ENCODE assay signal across 10 mouse cellular contexts in the genomic region with DNA sequence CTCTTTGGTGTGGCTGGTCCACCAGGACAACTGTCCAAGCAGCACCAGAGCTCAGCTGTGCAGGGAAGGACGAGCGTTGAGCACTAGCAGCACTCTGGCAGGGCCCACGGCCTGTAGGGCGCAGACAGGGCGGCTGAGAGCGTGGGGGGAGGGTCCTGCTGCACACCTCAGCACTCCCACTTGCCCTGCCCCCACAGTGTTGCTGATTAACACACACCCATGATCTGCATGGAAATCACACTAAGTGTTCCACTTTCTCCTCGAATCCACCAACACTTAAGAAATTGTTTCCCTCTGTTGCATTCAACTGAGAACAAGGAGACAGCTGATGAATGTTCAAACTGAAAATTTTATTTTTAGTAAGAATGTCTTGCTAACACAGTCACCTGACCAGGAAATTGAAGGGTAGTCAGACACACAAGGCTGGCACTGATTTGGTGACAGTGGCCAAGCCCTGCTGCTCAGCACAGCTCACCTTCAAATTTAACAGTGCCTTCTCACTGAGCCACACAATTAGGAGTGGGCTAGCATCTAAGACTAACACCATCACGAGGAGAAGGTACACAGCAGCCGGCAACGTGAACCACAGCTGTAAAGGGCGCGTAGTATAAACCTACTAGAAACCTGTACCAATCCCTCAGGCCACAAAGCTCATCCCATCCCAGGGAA. TPM values are rescaled to one million over a fixed set of nuclear protein-coding genes. Genes with fewer than 3 reads are reported as not detected.
A peak's percentile ranks its signal among the peaks of the same experiment; 100 is the strongest.
DNase-seq lines count a peak whose midpoint lies in the region; ATAC-seq lines count a peak whose summit lies in the region.
"Had no signal": no experiment of that assay in that cellular context is flagged by ENCODE, and none has a peak within 500 bp of the region (broad histone marks: within the 10 kb centered on the region; RNA-seq: fewer than 3 reads in every experiment).

No protein-coding gene starts in this region.

- peaks cover 82% of the 10 kb centered on the region for H3K36me3 ChIP-seq in midbrain, embryonic 13.5 days
- peaks cover 81% of the 10 kb centered on the region for H3K36me3 ChIP-seq in midbrain, embryonic 14.5 days (ENCODE audit: control insufficient read depth, insufficient read depth, low read length)
- H3K36me3 ChIP-seq in heart, embryonic 13.5 days: peaks cover 84% of the 10 kb centered on the region
- H3K36me3 ChIP-seq in midbrain, embryonic 16.5 days (ENCODE audit: control insufficient read depth, insufficient read depth, low read length): peaks cover 25% of the 10 kb centered on the region

- 89% methylated on average over 12 of the region's 12 CpGs for WGBS in midbrain, embryonic 13.5 days
- whole genome bisulfite sequencing in midbrain, embryonic 14.5 days: 85% methylated on average over 12 of the region's 12 CpGs
- 53% methylated on average over 12 of the region's 12 CpGs for WGBS in heart, embryonic 13.5 days
- 87% methylated on average over 12 of the region's 12 CpGs for WGBS in midbrain, embryonic 16.5 days

- no peak overlapping the region for H3K27ac ChIP-seq in midbrain, embryonic 13.5 days
- no peak overlapping the region for H3K27ac ChIP-seq in midbrain, embryonic 14.5 days (replicated peaks; ENCODE audit: low read depth, low read length)
- H3K27ac ChIP-seq in heart, embryonic 13.5 days (replicated peaks): peak overlapping the region; percentile 90
- no peak overlapping the region for H3K27ac ChIP-seq in midbrain, embryonic 16.5 days (ENCODE audit: low read length)
- H3K27ac ChIP-seq: embryonic facial prominence, embryonic 15.5 days had no signal

- no peaks in the 10 kb centered on the region for H3K27me3 ChIP-seq in midbrain, embryonic 13.5 days
- H3K27me3 ChIP-seq in midbrain, embryonic 14.5 days (ENCODE audit: control insufficient read depth, insufficient read depth, low read length): no peaks in the 10 kb centered on the region
- H3K27me3 ChIP-seq in heart, embryonic 13.5 days (replicated peaks): no peaks in the 10 kb centered on the region
- H3K27me3 ChIP-seq in midbrain, embryonic 16.5 days (ENCODE audit: control insufficient read depth, insufficient read depth, low read depth, low read length): no peaks in the 10 kb centered on the region
- H3K27me3 ChIP-seq: embryonic facial prominence, embryonic 15.5 days had no signal

- H3K9ac ChIP-seq in midbrain, embryonic 13.5 days (replicated peaks): no peak overlapping the region
- H3K9ac ChIP-seq in midbrain, embryonic 14.5 days (replicated peaks; ENCODE audit: low read length): no peak overlapping the region
- H3K9ac ChIP-seq in heart, embryonic 13.5 days: peak overlapping the region; percentile 42; the same call in 1 of the 2 replicates
- no peak overlapping the region for H3K9ac ChIP-seq in midbrain, embryonic 16.5 days (ENCODE audit: low read depth, low read length)
- H3K9ac ChIP-seq: embryonic facial prominence, embryonic 15.5 days had no signal

- ATAC-seq in midbrain, embryonic 13.5 days: peak; percentile 34; the same call in 1 of the 2 replicates
- no peak for ATAC-seq in midbrain, embryonic 14.5 days (ENCODE audit: low FRiP score, low TSS enrichment)
- no peak for ATAC-seq in heart, embryonic 13.5 days (ENCODE audit: extremely low read depth, insufficient number of reproducible peaks, low FRiP score, low TSS enrichment)
- ATAC-seq in midbrain, embryonic 16.5 days: no peak

- no peak overlapping the region for H3K4me3 ChIP-seq in midbrain, embryonic 13.5 days (replicated peaks)
- H3K4me3 ChIP-seq in midbrain, embryonic 14.5 days (replicated peaks; ENCODE audit: low read depth, low read length): no peak overlapping the region
- no peak overlapping the region for H3K4me3 ChIP-seq in heart, embryonic 13.5 days
- no peak overlapping the region for H3K4me3 ChIP-seq in midbrain, embryonic 16.5 days (ENCODE audit: low read depth, low read length)
- H3K4me3 ChIP-seq: embryonic facial prominence, embryonic 15.5 days had no signal

- no peak for DNase-seq in midbrain, embryonic 14.5 days
- peak; percentile 57 for DNase-seq in kidney, postnatal 10 days
- DNase-seq in telencephalon, adult 2 months (ENCODE audit: low read depth, low spot score): peak; percentile 53
- DNase-seq in spleen, postnatal 10 days (ENCODE audit: low spot score in 2 of 2): no peak
- DNase-seq: cerebellum, adult 11-12 months; thymus, adult 2 months had no signal

- H3K9me3 ChIP-seq in midbrain, embryonic 13.5 days: no peaks in the 10 kb centered on the region
- H3K9me3 ChIP-seq in midbrain, embryonic 14.5 days (ENCODE audit: control insufficient read depth, low read length): no peaks in the 10 kb centered on the region
- no peaks in the 10 kb centered on the region for H3K9me3 ChIP-seq in heart, embryonic 13.5 days
- no peaks in the 10 kb centered on the region; the same call in 1 of the 2 replicates for H3K9me3 ChIP-seq in midbrain, embryonic 16.5 days (replicated peaks; ENCODE audit: control insufficient read depth, low read length, poor library complexity, severe bottlenecking)
- H3K9me3 ChIP-seq: embryonic facial prominence, embryonic 15.5 days had no signal

- H3K4me2 ChIP-seq in midbrain, embryonic 13.5 days (replicated peaks): no peak overlapping the region
- no peak overlapping the region for H3K4me2 ChIP-seq in midbrain, embryonic 14.5 days (ENCODE audit: low read length)
- H3K4me2 ChIP-seq in heart, embryonic 13.5 days: peak overlapping the region; percentile 13; the same call in 1 of the 2 replicates
- no peak overlapping the region for H3K4me2 ChIP-seq in midbrain, embryonic 16.5 days (ENCODE audit: low read length)
- H3K4me2 ChIP-seq: embryonic facial prominence, embryonic 15.5 days had no signal

- H3K4me1 ChIP-seq in midbrain, embryonic 13.5 days (replicated peaks): no peaks in the 10 kb centered on the region
- no peaks in the 10 kb centered on the region for H3K4me1 ChIP-seq in midbrain, embryonic 14.5 days (ENCODE audit: control insufficient read depth, insufficient read depth, low read length)
- H3K4me1 ChIP-seq in heart, embryonic 13.5 days: peaks cover 49% of the 10 kb centered on the region
- no peaks in the 10 kb centered on the region for H3K4me1 ChIP-seq in midbrain, embryonic 16.5 days (ENCODE audit: control insufficient read depth, insufficient read depth, low read length)

RNA-seq across cellular contexts. Expression of a gene that starts 58.3 kb away (rescaled TPM):
- polyA plus RNA-seq in midbrain, embryonic 13.5 days (2015; fragmentation: Nextera tagmentation; extraction: Ambion mirVana): 160 and 164 TPM in 2 replicates
- 152 and 202 TPM in 2 replicates for polyA plus RNA-seq in midbrain, embryonic 14.5 days (2014; fragmentation: Nextera tagmentation; extraction: Ambion mirVana)
- polyA plus RNA-seq in heart, embryonic 13.5 days (2015; fragmentation: Nextera tagmentation; extraction: Ambion mirVana): 37.8 and 39.9 TPM in 2 replicates
- 118 and 142 TPM in 2 replicates for polyA plus RNA-seq in midbrain, embryonic 16.5 days (2015; fragmentation: Nextera tagmentation; extraction: Ambion mirVana)

Comparison
In these comparisons a context has a peak if more than half of its experiments do, and no peak if none do; other contexts are left out.
1. DNase-seq: peak in kidney, postnatal 10 days (single experiment) and telencephalon, adult 2 months (single experiment); none in midbrain, embryonic 14.5 days (single experiment) and spleen, postnatal 10 days (0 of 2).